Mouse (Mus musculus): ENCODE data around the gene Ppfibp1.

DNA sequence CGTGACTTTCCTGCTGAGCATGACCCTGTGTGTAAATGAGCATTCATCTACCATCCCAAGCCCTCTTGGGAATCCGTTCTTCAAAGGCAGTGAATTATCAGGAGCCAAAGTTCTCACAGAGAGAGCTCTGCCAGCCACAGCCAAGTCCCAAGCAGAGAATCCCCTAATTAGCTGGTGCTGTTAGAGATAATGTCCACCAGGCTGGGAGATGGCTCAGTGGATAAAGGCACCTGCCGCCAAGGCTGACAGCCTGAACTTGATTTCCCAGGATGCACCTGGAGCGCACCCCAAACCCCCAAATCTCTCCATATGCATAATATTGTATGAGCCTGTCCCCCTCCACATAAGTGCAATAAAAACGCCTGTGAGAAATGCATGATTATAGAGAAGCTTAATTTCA lies 42.9 kb upstream of the Ppfibp1 start:
- TF ChIP-seq POLR2A (IDR thresholded peaks at IDR 0.05; ENCODE audit: extremely low read depth, insufficient read depth, low read length) (no peak), CTCF (IDR thresholded peaks at IDR 0.05; ENCODE audit: extremely low read depth, insufficient read depth, low read length) (no peak)

Data from cortical plate, adult 2 months (tissue).